Mouse (Mus musculus) activated CD4-positive, CD25-positive, alpha-beta regulatory T cell, adult 4 months (primary cell): Measurements from ENCODE around the gene Gys2. TPM values are rescaled to one million over a fixed set of nuclear protein-coding genes. Genes with fewer than 3 reads are reported as not detected.

ENCODE experiments used
- polyA plus RNA-seq, 2 experiments: library from polyadenylated mRNA; unstranded; fragments of 100-300 nt; shearing (Covaris generic); gene quantifications; one replicate each; pipeline ENCODE4 v1.2.1; 2017

Gene Gys2
- polyA plus RNA-seq, 2 experiments from 2014 or later: not detected

Other genes with a start within 250 kb of the Gys2 start
- gene Iapp, start 174.7 kb downstream of the Gys2 start, polyA plus RNA-seq: not detected
- not detected for gene Slco1a5, start 150.1 kb downstream of the Gys2 start, polyA plus RNA-seq
- 10 to 100 TPM; 21.6 to 23.1 TPM for gene Pyroxd1, start 127.5 kb downstream of the Gys2 start, polyA plus RNA-seq
- 10 to 100 TPM; 37.2 to 60.4 TPM for gene Recql, start 86.0 kb downstream of the Gys2 start, polyA plus RNA-seq
- 10 to 100 TPM; 49.1 to 50.1 TPM for gene Golt1b, start 85.9 kb downstream of the Gys2 start, polyA plus RNA-seq
- gene Spx, start 59.7 kb downstream of the Gys2 start, polyA plus RNA-seq: under 1 TPM in 1 of 2 experiments, not detected in 1; 0.79 TPM
- 10 to 100 TPM; 67.6 to 85.1 TPM for gene Ldhb, start 34.8 kb upstream of the Gys2 start, polyA plus RNA-seq
- under 1 TPM in 1 of 2 experiments, not detected in 1; 0.20 TPM for gene Kcnj8, start 98.5 kb upstream of the Gys2 start, polyA plus RNA-seq
- not detected for gene Abcc9, start 229.2 kb upstream of the Gys2 start, polyA plus RNA-seq